Mouse (Mus musculus) left cerebral cortex, adult 8-10 months (tissue): ENCODE data around the gene Entr1. TPM values are rescaled to one million over a fixed set of nuclear protein-coding genes. Genes with fewer than 3 reads are reported as not detected.
A peak's percentile ranks its signal among the peaks of the same experiment; 100 is the strongest.

Experiments used
- DNase-seq, 2 experiments: peaks; one replicate each; pipeline ENCODE4 v3.0.0; 2022; ENCODE audit warnings: low spot score in 2 of 2
- total RNA-seq, 4 experiments: library from RNA; stranded (reverse); gene quantifications; 2 replicates each; pipeline ENCODE4 v1.2.4; 2022

Gene Entr1
- total RNA-seq, 4 experiments from 2014 or later = 130 to 136 (median 133) TPM

DNA sequence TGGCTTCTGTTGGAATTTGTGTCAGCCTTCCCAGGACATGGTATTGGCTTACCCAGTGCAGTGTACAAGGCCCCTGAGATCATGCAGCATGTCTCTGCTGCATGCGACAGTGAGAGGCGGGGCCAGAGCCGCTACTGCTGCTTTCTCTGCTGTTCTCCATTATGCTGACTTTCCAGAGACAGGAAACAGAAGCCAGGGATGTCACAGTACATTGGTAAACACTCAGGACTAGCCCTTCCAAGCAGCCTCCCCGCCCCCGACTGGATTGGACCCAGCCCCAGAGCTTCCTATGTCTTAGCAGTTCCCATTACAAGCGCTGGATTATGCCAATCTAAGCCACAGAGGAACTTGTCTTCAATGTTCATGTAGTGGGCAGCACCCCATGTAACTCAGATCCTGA, 40.9 kb downstream of the Entr1 start:
- DNase-seq = no peak

DNA sequence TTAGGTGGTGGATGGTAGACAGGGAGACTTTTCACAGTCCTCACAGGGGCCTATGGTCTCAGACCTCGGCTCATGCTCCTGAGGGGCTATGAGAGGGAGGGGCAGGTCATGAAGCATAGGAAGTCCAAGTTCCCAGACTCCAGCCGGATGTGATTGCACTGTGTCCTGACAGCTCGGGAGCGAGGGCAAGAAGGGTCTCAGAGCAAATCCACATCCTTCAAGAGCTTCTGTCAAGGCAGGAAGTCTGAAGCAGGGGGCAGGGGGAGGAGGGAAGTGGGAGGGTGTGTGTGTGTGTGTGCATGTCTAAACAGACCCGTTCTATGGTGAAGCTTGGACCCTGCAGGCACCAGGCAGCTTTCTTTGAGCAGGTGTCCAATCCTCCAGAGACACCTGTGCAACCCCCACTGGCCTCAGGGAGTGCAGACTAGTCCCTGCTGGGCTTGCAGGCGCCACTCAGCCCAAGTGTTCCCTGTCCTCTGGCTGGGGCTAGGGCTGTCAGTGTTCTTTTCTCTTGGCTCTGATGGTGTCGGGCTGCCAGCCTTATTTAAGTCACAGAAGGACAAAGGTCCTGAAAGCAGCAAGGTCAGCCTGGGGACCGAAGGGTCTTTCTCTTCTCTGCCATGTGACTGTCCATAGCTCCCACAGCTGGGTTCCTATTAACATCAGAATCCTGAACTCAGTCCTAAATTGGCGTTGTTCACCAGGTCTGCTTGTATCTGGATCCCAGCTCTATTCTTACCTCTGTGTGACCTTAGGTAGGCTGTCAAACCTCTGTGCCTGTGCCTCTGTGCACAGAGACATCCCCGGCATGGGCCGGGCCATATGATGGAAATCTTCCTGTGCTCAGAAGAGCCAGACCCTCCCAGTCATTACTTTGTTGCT, 46.3 kb downstream of the Entr1 start:
- no peak for DNase-seq

DNA sequence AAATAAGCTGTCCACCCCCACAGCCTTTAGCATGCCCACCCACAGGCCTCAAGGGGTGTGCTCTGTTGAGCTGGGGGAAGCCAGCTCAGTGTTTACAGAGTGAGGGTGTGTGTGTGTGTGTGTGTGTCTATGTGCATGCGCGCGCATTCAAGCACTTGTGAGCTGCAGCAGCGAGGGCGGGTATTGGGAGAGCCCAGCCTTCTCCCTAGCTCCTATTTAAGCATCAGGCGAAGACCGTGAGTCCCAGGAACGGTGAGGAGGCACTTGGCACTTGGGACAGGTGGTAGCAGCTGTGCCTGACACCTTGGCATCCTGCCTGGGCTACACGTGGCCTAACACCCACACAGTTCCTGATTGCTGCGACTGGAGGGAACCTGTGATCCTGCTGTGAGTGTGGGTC, 47.1 kb downstream of the Entr1 start:
- peak; percentile 64 to 91 for DNase-seq

DNA sequence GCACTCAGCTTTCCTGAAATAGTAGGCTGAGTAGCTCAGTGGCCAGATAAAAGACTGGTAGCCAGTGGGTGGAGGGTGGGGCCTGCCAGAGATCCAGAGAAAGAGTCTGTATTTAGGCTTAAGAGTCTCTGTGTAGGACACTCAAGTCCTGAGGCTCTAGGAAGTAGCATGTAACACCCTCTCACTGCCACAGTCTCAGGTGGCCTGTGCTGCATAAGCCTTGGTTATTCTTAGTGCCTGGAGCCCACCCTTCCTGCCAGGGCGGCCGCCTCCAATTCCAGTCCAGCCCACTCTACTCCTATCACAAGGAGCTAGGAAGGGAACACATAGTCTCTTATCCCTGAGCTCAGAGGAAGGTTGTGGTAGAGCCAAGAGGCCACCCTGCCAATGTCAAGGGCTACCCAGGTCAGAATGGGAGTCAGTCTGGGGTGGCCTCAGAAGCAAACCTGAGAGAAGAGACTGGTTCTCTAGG, 47.6 kb downstream of the Entr1 start:
- peak; percentile 52 to 66 for DNase-seq

DNA sequence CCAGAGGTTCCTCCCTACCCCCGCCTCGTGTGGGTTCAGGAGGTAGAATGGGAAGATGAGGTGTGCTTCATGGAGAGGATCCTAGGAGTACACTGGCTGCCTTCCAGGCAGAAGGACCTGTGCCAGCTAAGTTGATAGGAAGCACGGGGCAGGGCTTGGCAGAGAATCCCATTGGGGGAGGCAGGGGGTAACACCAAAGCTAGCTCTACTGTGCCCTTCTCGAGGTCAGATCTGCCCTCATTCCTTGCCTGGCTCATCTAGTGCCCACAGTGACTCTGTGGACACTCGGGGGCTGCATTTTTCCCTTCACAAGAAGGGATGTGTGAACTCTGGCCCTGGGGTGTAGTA, 49.9 kb downstream of the Entr1 start:
- no peak for DNase-seq

DNA sequence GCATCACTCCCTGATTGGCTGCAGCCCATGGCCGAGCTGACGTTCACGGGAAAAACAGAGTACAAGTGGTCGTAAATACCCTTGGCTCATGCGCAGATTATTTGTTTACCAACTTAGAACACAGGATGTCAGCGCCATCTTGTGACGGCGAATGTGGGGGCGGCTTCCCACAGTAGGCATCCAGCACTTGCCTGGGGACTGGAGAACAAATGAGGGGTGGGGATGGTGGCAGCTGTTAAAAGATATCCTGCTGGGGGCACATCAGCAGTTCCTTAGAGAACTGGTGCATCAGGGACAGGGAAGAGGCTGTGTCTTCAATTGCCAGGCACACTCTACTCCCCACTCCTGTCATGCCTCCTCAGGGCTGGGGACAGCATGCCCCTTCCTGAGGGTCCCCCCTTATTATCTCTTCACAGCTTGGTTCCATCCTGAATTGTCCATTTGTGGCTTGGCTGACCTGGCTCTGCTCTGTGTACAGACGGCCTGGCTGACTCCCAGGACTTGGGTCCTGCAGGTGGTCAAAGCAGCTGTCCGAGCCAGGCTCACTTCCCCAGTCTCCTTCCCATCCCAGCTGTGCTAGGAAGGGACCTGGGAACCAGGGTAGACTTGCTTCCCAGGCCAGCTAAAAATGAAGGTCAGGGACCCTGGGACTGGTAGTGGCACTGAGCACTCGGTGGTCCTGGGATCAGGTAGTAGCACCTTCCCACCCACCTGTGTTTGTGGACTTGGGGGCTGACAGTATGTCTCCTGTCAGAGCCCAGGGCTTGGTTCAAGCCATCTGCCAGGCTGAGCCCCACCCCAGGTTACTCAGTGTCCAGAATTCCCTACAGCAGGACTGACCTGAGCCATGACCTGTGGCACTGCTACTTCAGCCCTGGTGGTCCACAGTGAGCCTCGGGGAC, 50.6 kb downstream of the Entr1 start:
- no peak for DNase-seq

Other genes starting within 250 kb of the Entr1 start
- gene Lhx3, start 181.0 kb downstream of the Entr1 start, total RNA-seq = under 1 TPM in 3 of 4 experiments, not detected in 1; 0.21 to 0.42 (median 0.22) TPM
- 10 to 100 TPM; 23.1 to 26.6 (median 25.7) TPM for gene Qsox2, start 151.8 kb downstream of the Entr1 start, total RNA-seq
- gene Ccdc187, start 94.8 kb downstream of the Entr1 start, total RNA-seq = 1 to 10 TPM; 6.0 to 6.7 (median 6.4) TPM
- gene Gpsm1, start 73.8 kb downstream of the Entr1 start, total RNA-seq = 10 to 100 TPM; 58.9 to 66.8 (median 60.5) TPM
- 10 to 100 TPM; 24.5 to 27.8 (median 26.1) TPM for gene Dnlz, start 37.2 kb downstream of the Entr1 start, total RNA-seq
- 1 to 10 TPM; 1.6 to 3.9 (median 3.0) TPM for gene Card9, start 28.4 kb downstream of the Entr1 start, total RNA-seq
- 10 to 100 TPM; 52.6 to 88.3 (median 75.3) TPM for gene Snapc4, start 8.7 kb downstream of the Entr1 start, total RNA-seq
- gene Pmpca, start within 50 bp of the Entr1 start, total RNA-seq = 10 to 100 TPM; 90.0 to 96.3 (median 92.2) TPM
- gene Inpp5e, start 19.9 kb upstream of the Entr1 start, total RNA-seq = 10 to 100 TPM; 23.8 to 29.1 (median 25.7) TPM
- 10 to 100 TPM; 41.2 to 50.9 (median 43.0) TPM for gene Sec16a, start 55.9 kb upstream of the Entr1 start, total RNA-seq
- gene Notch1, start 127.3 kb upstream of the Entr1 start, total RNA-seq = 10 to 100 TPM; 23.3 to 28.8 (median 26.6) TPM
- 10 to 100 TPM; 63.8 to 88.2 (median 66.2) TPM for gene Egfl7, start 190.7 kb upstream of the Entr1 start, total RNA-seq
- gene Gm20532, start 197.3 kb upstream of the Entr1 start, total RNA-seq = not detected
- 1 to 10 TPM; 1.5 to 3.9 (median 3.6) TPM for gene Agpat2, start 215.1 kb upstream of the Entr1 start, total RNA-seq
- 10 to 100 TPM; 69.1 to 74.8 (median 73.2) TPM for gene Fam69b, start 239.1 kb upstream of the Entr1 start, total RNA-seq